Mouse (Mus musculus) cerebellum, postnatal 4 days (tissue): ENCODE results near the gene Olfr281.
A peak's percentile ranks its signal among the peaks of the same experiment; 100 is the strongest.

Experiments
- DNase-seq, 2 experiments: peaks; one replicate each; pipeline ENCODE4 v3.0.0; 2022; ENCODE audit warnings: low spot score in 2 of 2, mixed read lengths in 1 of 2

Gene Olfr281

DNA sequence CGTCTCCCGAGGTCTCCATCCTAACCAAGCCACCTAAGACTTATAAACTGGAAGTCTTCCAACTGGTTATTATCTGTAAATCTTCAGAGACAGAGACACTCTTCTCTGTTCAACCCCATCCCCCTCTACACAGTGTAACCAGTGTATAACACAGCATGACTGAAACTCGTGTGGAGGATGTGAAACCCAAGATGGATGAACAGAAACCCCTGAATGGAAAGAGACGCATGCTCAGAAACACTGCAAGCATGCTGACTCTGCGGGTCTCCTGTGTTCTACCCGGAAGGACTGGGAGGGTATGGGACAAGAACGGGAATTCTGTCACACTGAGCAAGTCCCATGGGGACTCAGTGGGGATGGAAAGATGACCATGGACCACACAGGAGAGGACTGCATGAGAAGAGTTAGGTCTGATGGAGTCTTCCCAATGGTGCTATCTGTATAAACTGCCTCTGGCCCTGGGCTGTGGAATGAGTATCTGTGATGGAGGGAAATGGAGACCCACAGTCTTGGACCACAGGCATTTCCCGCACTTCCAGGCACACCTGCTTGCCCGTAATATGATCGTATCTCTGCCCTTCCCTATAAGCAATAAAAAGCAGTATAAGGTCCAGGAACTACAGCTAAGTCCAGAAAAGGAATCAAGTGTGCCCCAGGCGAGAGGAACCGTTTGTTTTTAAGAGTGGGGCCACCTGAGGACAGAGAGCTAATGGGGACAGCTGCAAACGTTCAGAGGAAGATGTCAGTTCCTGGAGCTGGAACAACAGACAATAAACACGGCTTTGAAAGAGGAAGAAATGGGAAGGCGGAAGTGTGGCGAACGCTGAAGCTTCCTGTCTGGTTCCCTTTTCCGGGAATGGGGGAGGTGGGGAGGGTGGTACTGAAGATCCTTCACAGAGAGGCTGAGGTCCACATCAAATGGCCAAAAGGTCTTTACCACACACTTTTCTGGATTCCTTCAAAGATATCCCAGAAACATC is 31.8 kb downstream of the Olfr281 start:
- no peak for DNase-seq

DNA sequence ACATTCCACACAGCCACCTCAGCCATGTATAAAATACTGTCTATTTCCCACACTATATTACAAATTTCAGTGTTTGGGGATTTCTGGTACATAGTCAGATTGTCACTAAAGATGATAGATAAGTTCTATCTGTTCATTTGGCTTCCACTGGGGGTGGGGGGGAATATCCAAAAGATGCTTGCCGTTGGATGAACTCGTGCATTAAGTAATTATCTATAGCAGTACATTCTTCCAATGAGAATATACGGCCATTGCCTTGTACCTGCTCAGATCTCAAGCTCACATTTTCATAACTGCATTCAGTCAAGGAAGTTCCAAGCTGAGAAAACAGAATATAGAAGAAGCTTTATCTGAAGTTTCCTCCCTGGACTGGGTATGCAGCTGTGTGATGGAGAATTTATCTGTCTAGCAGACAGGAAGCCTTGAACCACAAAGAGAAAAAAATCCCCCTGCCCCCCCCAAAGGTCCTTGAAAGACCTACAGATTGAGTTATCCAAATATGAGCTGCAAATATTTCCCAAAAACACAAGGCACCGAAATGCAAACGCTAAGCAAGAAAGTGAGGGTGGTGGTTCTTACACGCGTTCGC is 34.1 kb downstream of the Olfr281 start:
- DNase-seq = no peak

- no peak for DNase-seq
These were observed 38.9 kb downstream of the Olfr281 start for GRCm38 (mm10) chr15:98491332-98491731.

GRCm38 (mm10) chr15:98492102-98492501 is 39.7 kb downstream of the Olfr281 start, which contains the start of gene Olfr279:
TSS of gene Olfr279 (plus strand) at chr15:98492402.
- DNase-seq = no peak

- no peak for DNase-seq
These were observed 45.2 kb downstream of the Olfr281 start for GRCm38 (mm10) chr15:98497631-98498030.

- DNase-seq = no peak
These were observed 50.9 kb downstream of the Olfr281 start for GRCm38 (mm10) chr15:98503317-98503716.

GRCm38 (mm10) chr15:98504514-98504913 is 52.1 kb downstream of the Olfr281 start:
- peak; percentile 64 to 66 for DNase-seq

- no peak for DNase-seq
These were observed 54.0 kb downstream of the Olfr281 start for GRCm38 (mm10) chr15:98506253-98506957.

GRCm38 (mm10) chr15:98507321-98507720 is 54.9 kb downstream of the Olfr281 start:
- no peak for DNase-seq

- no peak for DNase-seq
These were observed 57.0 kb downstream of the Olfr281 start for GRCm38 (mm10) chr15:98509387-98509786.
